Mouse (Mus musculus) embryonic fibroblast, embryonic 13.5 days (primary cell): ENCODE data around the gene Pacsin1.

ENCODE experiments used
- CTCF ChIP-seq: IDR thresholded peaks from 2 replicates; pipeline ENCODE4 v1.5.1; 2011; ENCODE audit warnings: mild to moderate bottlenecking, control low read depth, low read length, moderate library complexity, borderline replicate concordance; ENCODE audit not compliant: insufficient read depth
- POLR2A ChIP-seq: IDR thresholded peaks from 2 replicates; pipeline ENCODE4 v1.6.1; 2011; ENCODE audit warnings: low read depth, mild to moderate bottlenecking, control low read depth, low read length, moderate library complexity

DNA sequence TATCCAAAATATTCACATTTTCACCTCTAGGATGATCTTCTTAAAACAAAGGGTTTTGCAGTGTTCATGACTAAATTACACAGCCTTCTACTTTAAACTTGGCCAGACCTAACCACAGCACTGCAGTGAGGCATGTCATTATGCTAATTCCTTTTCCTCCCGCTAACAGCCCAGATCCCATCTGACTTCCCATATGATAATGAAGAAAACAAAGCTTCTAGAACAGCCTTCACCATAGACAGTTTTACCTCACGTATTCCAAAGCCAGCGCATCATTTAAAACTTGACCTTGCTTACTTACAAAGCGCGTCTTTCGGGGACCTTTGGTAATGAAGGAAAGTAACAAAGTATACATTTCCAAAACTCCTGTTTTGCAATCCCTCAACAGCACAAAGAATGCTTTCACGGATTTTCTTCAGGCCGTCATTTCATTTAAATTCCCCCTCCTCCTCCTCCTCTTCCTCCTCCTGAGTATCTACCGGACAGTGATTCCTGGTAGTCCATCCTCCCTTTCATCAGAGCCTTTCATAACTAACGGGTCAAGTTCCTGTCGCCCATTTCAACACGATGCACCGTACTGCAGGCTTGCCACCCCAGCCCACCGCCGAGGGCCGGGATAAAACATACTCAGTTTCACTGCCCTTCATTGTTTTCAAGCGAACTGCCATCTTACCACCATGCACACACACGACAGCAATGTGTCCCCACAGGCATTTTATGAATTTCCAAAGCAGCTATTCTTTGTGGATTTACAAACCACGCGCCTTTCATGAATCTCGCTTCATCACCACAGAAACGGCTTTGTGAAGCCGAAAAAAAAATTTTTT, 33.4 kb upstream of the Pacsin1 start:
- TF ChIP-seq CTCF (no peak), POLR2A (peak; percentile 38)
